Mouse (Mus musculus): ENCODE measurements at regions not wholly inside any gene's neighbourhood (a gene's known extent, or its start where the extent isn't known, plus 50 kb on each side); places are given as distances from the start of the nearest gene placed in this dataset.

DNA sequence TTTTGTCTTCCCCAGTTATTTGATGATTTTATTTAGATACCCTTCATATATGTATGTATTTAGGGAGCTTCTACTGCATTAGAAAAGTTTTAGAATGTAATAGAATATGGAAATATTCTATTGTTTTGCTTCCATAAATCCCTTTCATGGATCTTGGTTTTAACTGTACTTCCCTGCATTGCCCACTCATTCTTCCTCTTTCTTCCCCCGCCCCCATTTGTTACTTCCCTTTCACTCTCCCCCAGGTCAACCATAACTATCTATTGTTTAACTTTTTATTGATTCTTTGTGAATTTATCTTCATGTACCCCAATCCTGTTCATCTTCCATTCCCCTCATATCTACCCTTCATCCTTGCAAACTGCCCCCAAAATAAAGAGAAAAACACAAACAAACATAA, 356.8 kb upstream of the Mgat4c start:
- no peak for DNase-seq
- WGBS, result 97% methylated on average over 1 of the region's 1 CpGs
- H3K27me3 ChIP-seq (ENCODE audit: control insufficient read depth, insufficient read depth, low read length), result no peaks in the 10 kb centered on the region
- no peaks in the 10 kb centered on the region for H3K4me1 ChIP-seq (ENCODE audit: control insufficient read depth, insufficient read depth, low read length)
- H3K27ac ChIP-seq (ENCODE audit: insufficient read depth, low read length), result no peak overlapping the region
- H3K4me3 ChIP-seq (replicated peaks; ENCODE audit: insufficient read depth, low read depth, low read length), result no peak overlapping the region
- TF ChIP-seq POLR2A (IDR thresholded peaks at IDR 0.05; ENCODE audit: borderline replicate concordance, insufficient read depth, low read length) (no peak), CTCF (IDR thresholded peaks at IDR 0.05; ENCODE audit: borderline replicate concordance, insufficient read depth, low read depth, low read length) (no peak)

DNA sequence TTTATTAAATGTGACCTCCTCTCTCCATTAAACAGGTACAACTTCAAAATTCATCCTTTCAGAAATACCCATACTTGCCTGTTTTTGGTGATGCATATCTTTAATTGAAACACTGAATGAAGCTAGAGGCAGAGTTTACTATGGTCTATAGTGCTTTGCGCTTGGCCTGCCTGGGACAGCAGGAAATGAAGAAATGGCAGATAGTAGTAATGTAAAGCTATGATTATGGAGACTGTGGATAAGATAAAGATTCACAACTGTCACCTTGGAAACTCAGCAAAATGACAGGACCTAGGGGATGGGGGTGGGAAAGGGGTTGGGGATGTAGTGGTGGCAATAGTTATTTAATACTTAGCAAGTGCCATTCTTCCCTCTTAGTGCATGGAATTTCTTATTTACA, 352.7 kb upstream of the Mgat4c start:
- DNase-seq, result no peak
- 98% methylated on average over 1 of the region's 1 CpGs for WGBS
- H3K27ac ChIP-seq (ENCODE audit: insufficient read depth, low read length), result no peak overlapping the region
- no peaks in the 10 kb centered on the region for H3K27me3 ChIP-seq (ENCODE audit: control insufficient read depth, insufficient read depth, low read length)
- H3K4me1 ChIP-seq (ENCODE audit: control insufficient read depth, insufficient read depth, low read length), result no peaks in the 10 kb centered on the region
- TF ChIP-seq CTCF (IDR thresholded peaks at IDR 0.05; ENCODE audit: borderline replicate concordance, insufficient read depth, low read depth, low read length) (no peak), POLR2A (IDR thresholded peaks at IDR 0.05; ENCODE audit: borderline replicate concordance, insufficient read depth, low read length) (no peak)
- H3K4me3 ChIP-seq (replicated peaks; ENCODE audit: insufficient read depth, low read depth, low read length), result no peak overlapping the region

DNA sequence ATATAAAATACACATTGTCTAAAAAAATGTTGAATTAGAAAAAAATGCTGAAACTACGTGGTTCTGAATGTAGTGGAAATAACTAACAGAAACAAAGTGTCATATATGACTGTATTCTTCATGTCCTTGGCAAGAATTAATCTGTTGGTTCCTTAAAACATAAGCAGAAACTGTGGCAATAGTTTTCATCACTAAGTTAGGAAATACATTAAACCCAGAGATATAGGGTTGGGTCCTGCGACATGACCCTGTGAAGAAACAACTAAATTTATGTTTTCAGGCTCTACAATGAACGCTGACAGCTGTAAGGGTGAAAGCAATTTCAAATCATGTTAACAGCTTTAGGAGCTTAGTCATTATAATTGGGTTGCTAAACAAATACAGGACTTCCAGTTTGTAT, 351.2 kb upstream of the Mgat4c start:
- Histone ChIP-seq H3K4me1 (ENCODE audit: control insufficient read depth, insufficient read depth, low read length) (no peaks in the 10 kb centered on the region), H3K4me3 (replicated peaks; ENCODE audit: insufficient read depth, low read depth, low read length) (no peak overlapping the region), H3K27me3 (ENCODE audit: control insufficient read depth, insufficient read depth, low read length) (no peaks in the 10 kb centered on the region), H3K27ac (ENCODE audit: insufficient read depth, low read length) (no peak overlapping the region)
- 92% methylated on average over 3 of the region's 3 CpGs for WGBS
- DNase-seq, result no peak
- TF ChIP-seq POLR2A (IDR thresholded peaks at IDR 0.05; ENCODE audit: borderline replicate concordance, insufficient read depth, low read length) (no peak), CTCF (IDR thresholded peaks at IDR 0.05; ENCODE audit: borderline replicate concordance, insufficient read depth, low read depth, low read length) (no peak)

DNA sequence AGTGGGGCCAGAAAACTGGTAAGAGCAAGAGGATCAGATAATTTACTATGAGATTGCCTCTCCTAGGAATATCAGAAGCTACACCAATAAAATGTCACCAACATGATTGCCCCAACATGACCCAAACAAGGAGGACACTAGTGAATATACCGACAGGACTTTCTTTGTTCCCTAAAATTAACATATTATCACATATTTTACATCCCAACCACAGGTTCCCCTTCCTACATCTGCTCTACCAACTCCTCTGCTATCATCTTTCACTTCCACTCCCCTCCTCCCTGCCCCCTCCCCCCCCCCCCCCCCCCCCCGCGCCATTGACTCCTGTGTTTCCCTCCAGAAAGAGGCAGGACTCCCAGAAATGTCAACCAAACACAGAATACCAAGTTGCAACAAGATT, 346.2 kb upstream of the Mgat4c start:
- no peaks in the 10 kb centered on the region for H3K4me1 ChIP-seq (ENCODE audit: control insufficient read depth, insufficient read depth, low read length)
- WGBS, result 48% methylated on average over 3 of the region's 3 CpGs

DNA sequence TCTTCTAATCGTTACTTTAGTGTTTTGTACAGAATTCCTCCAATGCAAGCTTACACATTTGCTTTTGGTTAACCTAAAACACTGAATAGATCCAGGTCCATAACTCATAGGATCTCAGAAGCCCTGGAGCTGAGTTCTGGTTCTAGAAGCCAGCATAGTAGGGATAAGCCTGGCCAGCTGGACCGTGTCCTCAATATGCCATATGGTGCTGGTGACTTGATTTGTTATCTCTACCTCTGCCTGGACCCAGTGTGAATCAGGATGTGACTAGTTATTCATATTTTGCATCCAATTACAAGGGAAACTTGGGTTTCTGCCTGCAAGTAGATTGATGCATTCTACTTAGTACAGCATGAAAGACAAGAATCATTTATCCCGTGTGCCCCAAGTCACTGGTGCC, 341.7 kb upstream of the Mgat4c start:
- Histone ChIP-seq H3K4me1 (ENCODE audit: control insufficient read depth, insufficient read depth, low read length) (no peaks in the 10 kb centered on the region), H3K27me3 (ENCODE audit: control insufficient read depth, insufficient read depth, low read length) (no peaks in the 10 kb centered on the region), H3K4me3 (replicated peaks; ENCODE audit: insufficient read depth, low read depth, low read length) (no peak overlapping the region), H3K27ac (ENCODE audit: insufficient read depth, low read length) (no peak overlapping the region)
- peak; percentile 45 to 80 for DNase-seq
- 23% methylated on average over 3 of the region's 3 CpGs for WGBS
- TF ChIP-seq POLR2A (IDR thresholded peaks at IDR 0.05; ENCODE audit: borderline replicate concordance, insufficient read depth, low read length) (no peak), CTCF (IDR thresholded peaks at IDR 0.05; ENCODE audit: borderline replicate concordance, insufficient read depth, low read depth, low read length) (no peak)

More for the DNA sequence above, 346.2 kb upstream of the Mgat4c start:
- Histone ChIP-seq H3K4me3 (replicated peaks; ENCODE audit: insufficient read depth, low read depth, low read length) (no peak overlapping the region), H3K27ac (ENCODE audit: insufficient read depth, low read length) (no peak overlapping the region), H3K27me3 (ENCODE audit: control insufficient read depth, insufficient read depth, low read length) (no peaks in the 10 kb centered on the region)
- DNase-seq, result no peak
- no peak for TF ChIP-seq CTCF (IDR thresholded peaks at IDR 0.05; ENCODE audit: borderline replicate concordance, insufficient read depth, low read depth, low read length)
- no peak for TF ChIP-seq POLR2A (IDR thresholded peaks at IDR 0.05; ENCODE audit: borderline replicate concordance, insufficient read depth, low read length)

DNA sequence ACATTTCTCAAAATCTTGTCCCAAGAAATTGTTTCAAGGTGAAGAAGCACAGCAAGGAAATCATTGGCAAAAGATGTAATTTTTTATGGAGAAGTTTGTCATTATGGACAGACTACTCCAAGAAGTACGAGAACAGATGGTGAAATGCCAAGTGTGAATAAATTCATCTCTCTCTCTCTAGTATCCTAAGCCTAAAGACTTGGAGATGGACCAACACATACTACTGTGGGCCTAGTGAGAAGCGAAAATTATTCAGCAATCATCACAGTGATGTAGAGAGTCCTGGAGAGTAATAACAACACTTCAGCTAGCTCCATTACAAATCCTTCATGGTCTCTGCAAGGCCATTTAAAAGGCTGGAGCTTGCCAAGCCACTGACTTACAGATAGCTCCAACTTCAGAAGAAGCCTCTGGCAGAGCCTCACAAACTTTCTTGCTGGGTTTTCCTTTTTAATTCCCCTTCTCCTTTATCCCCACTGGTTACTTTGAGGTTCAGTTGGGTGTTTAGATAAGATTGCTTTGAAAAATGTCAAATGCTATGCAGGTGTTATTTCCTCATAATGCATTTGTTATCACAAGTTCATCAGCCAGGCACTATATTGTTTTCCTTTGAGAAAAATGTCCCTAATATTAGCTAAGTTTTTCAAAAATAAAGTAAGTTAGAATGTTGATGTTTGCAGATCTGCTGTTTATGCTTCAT, 330.9 kb upstream of the Mgat4c start:
- Histone ChIP-seq H3K4me3 (replicated peaks; ENCODE audit: insufficient read depth, low read depth, low read length) (no peak overlapping the region), H3K27ac (ENCODE audit: insufficient read depth, low read length) (no peak overlapping the region), H3K4me1 (ENCODE audit: control insufficient read depth, insufficient read depth, low read length) (no peaks in the 10 kb centered on the region), H3K27me3 (ENCODE audit: control insufficient read depth, insufficient read depth, low read length) (no peaks in the 10 kb centered on the region)
- WGBS, result 10% methylated on average over 2 of the region's 2 CpGs
- peak in 1 of 2 experiments; percentile 41 for DNase-seq
- TF ChIP-seq POLR2A (IDR thresholded peaks at IDR 0.05; ENCODE audit: borderline replicate concordance, insufficient read depth, low read length) (no peak), CTCF (IDR thresholded peaks at IDR 0.05; ENCODE audit: borderline replicate concordance, insufficient read depth, low read depth, low read length) (no peak)

DNA sequence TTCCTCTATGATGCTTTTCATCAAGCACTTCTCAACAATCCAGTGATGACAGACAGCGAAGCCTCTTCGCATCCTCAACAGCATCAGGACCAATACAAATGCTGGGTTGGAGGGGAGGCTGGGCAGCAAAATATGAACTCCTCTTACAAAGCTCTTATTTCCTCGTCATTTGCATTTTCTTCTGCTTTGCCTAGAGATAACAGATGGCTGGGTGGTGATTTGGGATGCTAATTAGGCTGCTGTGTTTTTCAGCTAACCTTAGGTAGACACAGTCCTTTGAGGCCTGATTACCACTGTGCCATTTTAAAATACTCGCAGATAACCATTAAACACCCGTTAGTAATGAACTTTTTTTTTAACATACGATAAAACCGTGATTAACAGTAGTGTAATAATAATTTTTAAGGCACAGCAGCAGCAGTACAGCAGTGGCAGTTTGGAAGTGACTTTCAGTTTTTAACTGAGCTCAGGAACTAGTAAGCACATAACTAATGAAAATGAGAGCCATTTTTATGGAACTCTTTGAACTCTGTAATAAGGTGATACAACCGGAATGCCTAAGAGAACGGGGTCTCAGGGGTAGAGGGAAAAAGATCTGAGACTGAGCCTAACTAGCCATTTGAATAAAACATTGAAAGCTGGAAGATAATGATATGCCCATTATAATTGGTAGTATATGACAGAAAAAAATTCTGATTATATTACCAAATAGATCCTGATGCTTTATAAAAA, 307.3 kb upstream of the Mgat4c start:
- Histone ChIP-seq H3K4me3 (replicated peaks; ENCODE audit: insufficient read depth, low read depth, low read length) (no peak overlapping the region), H3K27me3 (ENCODE audit: control insufficient read depth, insufficient read depth, low read length) (no peaks in the 10 kb centered on the region), H3K4me1 (ENCODE audit: control insufficient read depth, insufficient read depth, low read length) (no peaks in the 10 kb centered on the region), H3K27ac (ENCODE audit: insufficient read depth, low read length) (no peak overlapping the region)
- no peak for TF ChIP-seq CTCF (IDR thresholded peaks at IDR 0.05; ENCODE audit: borderline replicate concordance, insufficient read depth, low read depth, low read length)
- TF ChIP-seq POLR2A (IDR thresholded peaks at IDR 0.05; ENCODE audit: borderline replicate concordance, insufficient read depth, low read length), result no peak
- DNase-seq, result no peak
- WGBS, result 40% methylated on average over 9 of the region's 9 CpGs

DNA sequence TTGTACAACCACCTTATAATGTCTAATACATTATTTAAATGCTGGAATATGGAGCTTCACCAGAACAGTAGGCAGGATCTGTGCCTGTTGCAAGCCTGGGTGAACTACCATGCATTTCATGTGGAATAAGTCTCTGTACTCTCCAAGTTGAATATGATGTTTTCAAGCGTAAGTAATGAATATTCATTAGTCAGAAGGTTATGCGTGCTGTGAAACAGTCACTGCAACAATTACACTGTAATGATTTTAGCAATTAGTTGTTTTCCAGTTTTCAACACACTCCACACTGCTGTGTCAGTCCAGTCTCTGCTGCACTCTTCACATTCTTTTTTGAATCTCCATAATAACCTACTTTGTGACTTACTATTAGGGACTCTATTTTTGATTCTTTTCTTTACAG, 287.9 kb upstream of the Mgat4c start:
- 26% methylated on average over 2 of the region's 2 CpGs for WGBS
- H3K4me3 ChIP-seq (replicated peaks; ENCODE audit: insufficient read depth, low read depth, low read length), result no peak overlapping the region
- no peak for TF ChIP-seq CTCF (IDR thresholded peaks at IDR 0.05; ENCODE audit: borderline replicate concordance, insufficient read depth, low read depth, low read length)
- TF ChIP-seq POLR2A (IDR thresholded peaks at IDR 0.05; ENCODE audit: borderline replicate concordance, insufficient read depth, low read length), result no peak

More for the DNA sequence above, 287.9 kb upstream of the Mgat4c start:
- H3K27me3 ChIP-seq (ENCODE audit: control insufficient read depth, insufficient read depth, low read length), result no peaks in the 10 kb centered on the region
- no peak for DNase-seq
- H3K27ac ChIP-seq (ENCODE audit: insufficient read depth, low read length), result no peak overlapping the region
- H3K4me1 ChIP-seq (ENCODE audit: control insufficient read depth, insufficient read depth, low read length), result no peaks in the 10 kb centered on the region
